Mouse (Mus musculus) lung, postnatal 0 days (tissue): ENCODE data around the gene Trio. TPM values are rescaled to one million over a fixed set of nuclear protein-coding genes. Genes with fewer than 3 reads are reported as not detected.

Experiments
- ATAC-seq: fragments of 200-750 bp; cut with Nextera tagmentation; 2 replicates; pipeline ENCODE4 v1.8.0; 2017; ENCODE audit warnings: moderate library complexity
- DNase-seq: peaks from one replicate; pipeline ENCODE4 v3.0.0-alpha.2; 2016; ENCODE audit warnings: low spot score
- H3K27ac ChIP-seq: fragments of 300-500 bp; sonication (generic); 2 replicates; pipeline ENCODE4 v1.5.1; 2014; ENCODE audit warnings: antibody characterized with exemption, mild to moderate bottlenecking, low read length, mixed read lengths
- H3K27me3 ChIP-seq: fragments of 300-500 bp; sonication (generic); replicated peaks from 2 replicates; pipeline ENCODE4 v1.6.1; 2014; ENCODE audit warnings: low read length, mixed read lengths; ENCODE audit not compliant: insufficient read depth
- H3K36me3 ChIP-seq: fragments of 300-500 bp; sonication (generic); 2 replicates; pipeline ENCODE4 v1.6.1; 2014; ENCODE audit warnings: low read length, mixed read lengths; ENCODE audit not compliant: insufficient read depth
- H3K4me1 ChIP-seq: fragments of 300-500 bp; sonication (generic); 2 replicates; pipeline ENCODE4 v1.6.1; 2014; ENCODE audit warnings: antibody characterized with exemption, low read depth, low read length, mixed read lengths; ENCODE audit not compliant: insufficient read depth
- H3K4me2 ChIP-seq: fragments of 300-500 bp; sonication (generic); replicated peaks from 2 replicates; pipeline ENCODE4 v1.6.1; 2014; ENCODE audit warnings: low read depth, mild to moderate bottlenecking, low read length, moderate library complexity, mixed read lengths
- H3K4me3 ChIP-seq: fragments of 300-500 bp; sonication (generic); 2 replicates; pipeline ENCODE4 v1.5.1; 2014; ENCODE audit warnings: low read depth, low read length
- H3K9ac ChIP-seq: fragments of 300-500 bp; sonication (generic); replicated peaks from 2 replicates; pipeline ENCODE4 v1.6.1; 2014; ENCODE audit warnings: low read depth, mild to moderate bottlenecking
- H3K9me3 ChIP-seq: fragments of 300-500 bp; sonication (generic); 2 replicates; pipeline ENCODE4 v1.6.1; 2016; ENCODE audit warnings: low read length, mixed read lengths
- CTCF ChIP-seq: IDR thresholded peaks from 2 replicates; pipeline ENCODE4 v1.5.1; 2016; ENCODE audit warnings: antibody characterized with exemption, mild to moderate bottlenecking
- EP300 ChIP-seq: IDR thresholded peaks from 2 replicates; pipeline ENCODE4 v1.6.1; 2016; ENCODE audit warnings: antibody characterized with exemption, mild to moderate bottlenecking, control low read depth
- WGBS: fragments of 180-500 bp; shearing (Covaris S2); extraction: QIAGEN DNeasy Blood & Tissue Kit; methylation state at CpG from one replicate; pipeline ENCODE4 v1.1.7; 2014; 5-methylcytosine and 5-hydroxymethylcytosine counted together
- polyA plus RNA-seq: library from polyadenylated mRNA; unstranded; fragments of >200 nt; fragmentation: Nextera tagmentation; extraction: Ambion mirVana; gene quantifications from 2 replicates; pipeline ENCODE4 v1.2.1, GENCODE M21; 2015

Gene Trio
- polyA plus RNA-seq, 1 experiment from 2014 or later: 15.6 TPM

GRCm38 (mm10) chr15:27744995-27745394 lies 280.7 kb downstream of the Trio start:
- Histone ChIP-seq H3K4me3 (no peak overlapping the region), H3K9me3 (no peaks in the 10 kb centered on the region), H3K4me2 (no peak overlapping the region), H3K27ac (no peak overlapping the region), H3K27me3 (no peaks in the 10 kb centered on the region), H3K36me3 (peaks cover 33% of the 10 kb centered on the region; the same call in 1 of the 2 replicates), H3K4me1 (no peaks in the 10 kb centered on the region), H3K9ac (no peak overlapping the region)
- TF ChIP-seq EP300 (no peak), CTCF (no peak)
- ATAC-seq: peak; percentile 27; the same call in 1 of the 2 replicates
- DNase-seq: no peak
- 68% methylated on average over 5 of the region's 5 CpGs for WGBS

GRCm38 (mm10) chr15:27740080-27740479 lies 285.6 kb downstream of the Trio start:
- TF ChIP-seq CTCF (no peak), EP300 (no peak)

GRCm38 (mm10) chr15:27731818-27732217 lies 293.8 kb downstream of the Trio start:
- H3K27me3 ChIP-seq: no peaks in the 10 kb centered on the region
- no peaks in the 10 kb centered on the region for H3K4me1 ChIP-seq
- H3K4me3 ChIP-seq: no peak overlapping the region
- no peak overlapping the region for H3K9ac ChIP-seq
- no peak for ATAC-seq
- no peak overlapping the region for H3K27ac ChIP-seq
- no peak overlapping the region for H3K4me2 ChIP-seq
- TF ChIP-seq CTCF (no peak), EP300 (no peak)
- H3K9me3 ChIP-seq: no peaks in the 10 kb centered on the region
- WGBS: 88% methylated on average over 4 of the region's 4 CpGs
- H3K36me3 ChIP-seq: peaks cover 29% of the 10 kb centered on the region
- no peak for DNase-seq

More at GRCm38 (mm10) chr15:27740080-27740479, 285.6 kb downstream of the Trio start:
- no peak overlapping the region for H3K27ac ChIP-seq
- no peak overlapping the region for H3K4me2 ChIP-seq
- H3K9ac ChIP-seq: no peak overlapping the region
- DNase-seq (no peak), ATAC-seq (peak; percentile 88)
- peaks cover 22% of the 10 kb centered on the region; the same call in 1 of the 2 replicates for H3K36me3 ChIP-seq
- 71% methylated on average over 7 of the region's 7 CpGs for WGBS
- no peak overlapping the region for H3K4me3 ChIP-seq
- H3K9me3 ChIP-seq: no peaks in the 10 kb centered on the region
- no peaks in the 10 kb centered on the region for H3K4me1 ChIP-seq
- H3K27me3 ChIP-seq: no peaks in the 10 kb centered on the region

- Histone ChIP-seq H3K9ac (no peak overlapping the region), H3K4me3 (no peak overlapping the region), H3K27ac (no peak overlapping the region), H3K4me1 (no peaks in the 10 kb centered on the region), H3K4me2 (no peak overlapping the region), H3K27me3 (no peaks in the 10 kb centered on the region), H3K36me3 (no peaks in the 10 kb centered on the region), H3K9me3 (no peaks in the 10 kb centered on the region)
- ATAC-seq (no peak), DNase-seq (no peak)
- WGBS: 66% methylated on average over 6 of the region's 6 CpGs
- TF ChIP-seq EP300 (no peak), CTCF (no peak)
Measured at GRCm38 (mm10) chr15:27726228-27726627, 299.4 kb downstream of the Trio start.

GRCm38 (mm10) chr15:27724796-27725680 lies 300.6 kb downstream of the Trio start:
- 60% methylated on average over 9 of the region's 9 CpGs for WGBS
- no peaks in the 10 kb centered on the region for H3K36me3 ChIP-seq

GRCm38 (mm10) chr15:27724298-27724697 lies 301.4 kb downstream of the Trio start:
- TF ChIP-seq CTCF: no peak
- no peak for TF ChIP-seq EP300
- ATAC-seq: no peak
- no peak for DNase-seq

More at GRCm38 (mm10) chr15:27724796-27725680, 300.6 kb downstream of the Trio start:
- Histone ChIP-seq H3K9me3 (no peaks in the 10 kb centered on the region), H3K4me1 (no peaks in the 10 kb centered on the region), H3K27me3 (no peaks in the 10 kb centered on the region), H3K9ac (no peak overlapping the region), H3K27ac (no peak overlapping the region; the same call in 1 of the 2 replicates), H3K4me3 (no peak overlapping the region), H3K4me2 (0 out of 2 replicates have a peak overlapping the region, but pooled peaks have one; percentile 1)
- no peak for TF ChIP-seq EP300
- TF ChIP-seq CTCF: no peak
- DNase-seq (peak; percentile 31), ATAC-seq (no peak)

More at GRCm38 (mm10) chr15:27724298-27724697, 301.4 kb downstream of the Trio start:
- no peaks in the 10 kb centered on the region for H3K36me3 ChIP-seq
- H3K4me3 ChIP-seq: no peak overlapping the region
- WGBS: 58% methylated on average over 6 of the region's 6 CpGs
- no peak overlapping the region for H3K9ac ChIP-seq
- H3K9me3 ChIP-seq: no peaks in the 10 kb centered on the region
- H3K4me1 ChIP-seq: no peaks in the 10 kb centered on the region
- H3K27ac ChIP-seq: no peak overlapping the region
- no peaks in the 10 kb centered on the region for H3K27me3 ChIP-seq
- H3K4me2 ChIP-seq: 0 out of 2 replicates have a peak overlapping the region, but pooled peaks have one; percentile 1
